Mouse (Mus musculus) CH12.LX (cell line): Measurements from ENCODE around the gene Tmsb10.

Experiments used
- CHD1 ChIP-seq: IDR thresholded peaks from 2 replicates; pipeline ENCODE4 v1.6.1; 2012; ENCODE audit warnings: low read depth, low read length, improper control_type of control experiment, inconsistent platforms
- CHD2 ChIP-seq: IDR thresholded peaks from 2 replicates; pipeline ENCODE4 v1.6.1; 2011; ENCODE audit warnings: low read length, improper control_type of control experiment
- CTCF ChIP-seq, 2 experiments: IDR thresholded peaks in 1 of 2; conservative IDR thresholded peaks in 1 of 2; 2 replicates each; pipeline ENCODE4 v1.5.1; 2011 to 2012; ENCODE audit warnings: low read depth in 2 of 2, low read length in 2 of 2, improper control_type of control experiment in 1 of 2, inconsistent platforms in 1 of 2, mild to moderate bottlenecking in 1 of 2, moderate library complexity in 1 of 2
- ZNF384 ChIP-seq: IDR thresholded peaks from 2 replicates; pipeline ENCODE4 v1.6.1; 2012; ENCODE audit warnings: low read depth, low read length, improper control_type of control experiment, inconsistent platforms

- TF ChIP-seq CHD2 (no peak), CHD1 (no peak), CTCF (conservative IDR thresholded peaks at IDR 0.05 in 1 of 2, IDR thresholded peaks at IDR 0.05 in 1 of 2; ENCODE audit: low read depth in 2 of 2, low read length in 2 of 2) (no peak), ZNF384 (no peak)
Observed at GRCm38 (mm10) chr6:72916330-72916729, 42.2 kb downstream of the Tmsb10 start.
